Mouse (Mus musculus): ENCODE results near the gene Kcnj10. TPM values are rescaled to one million over a fixed set of nuclear protein-coding genes. Genes with fewer than 3 reads are reported as not detected.

Gene Kcnj10
- polyA plus RNA-seq, 1 experiment from 2014 or later: not detected

DNA sequence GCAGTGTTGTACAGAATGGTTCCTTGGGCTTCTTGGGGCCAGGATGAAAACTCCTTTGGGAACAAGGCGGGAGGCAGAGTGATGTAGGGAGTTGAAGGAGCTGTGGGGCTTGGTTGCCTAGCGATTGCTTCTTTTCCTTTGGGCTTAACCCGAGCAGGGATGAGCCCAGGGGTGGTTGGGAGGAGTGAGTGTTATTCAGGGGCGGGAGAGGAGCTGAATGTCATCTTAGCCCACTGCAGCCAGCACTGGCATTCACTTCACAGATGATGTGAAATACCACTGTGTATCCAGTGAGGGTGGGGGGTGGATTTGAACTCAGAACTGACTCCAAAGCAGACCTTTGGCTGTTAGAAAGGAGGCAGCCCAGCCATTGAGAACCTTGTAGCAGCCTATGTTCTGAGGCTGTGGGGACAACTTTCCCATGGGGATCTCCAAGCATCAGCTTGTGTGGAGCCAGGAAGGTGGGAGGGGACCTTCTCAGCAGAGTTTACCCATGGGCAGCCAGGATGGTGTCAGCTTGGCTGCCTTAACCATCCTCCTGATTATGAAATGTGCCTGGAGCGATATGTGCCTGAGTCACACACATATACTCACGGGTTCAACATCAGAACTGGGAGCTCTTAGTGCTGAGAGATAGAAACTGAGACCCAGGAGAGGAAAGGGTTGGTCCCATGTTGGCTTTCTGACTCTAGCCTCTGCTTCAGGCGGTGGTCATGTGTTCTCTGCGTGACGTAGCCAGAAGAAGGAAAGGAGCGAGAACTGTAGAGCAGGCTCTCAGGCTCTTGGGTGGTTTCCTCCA, 27.2 kb upstream of the Kcnj10 start:
- H3K36me3 ChIP-seq (ENCODE audit: control insufficient read depth, insufficient read depth, low read length): peaks cover 8% of the 10 kb centered on the region; the same call in 1 of the 2 replicates
- WGBS: 81% methylated on average over 10 of the region's 10 CpGs
- no peak overlapping the region for H3K9ac ChIP-seq (ENCODE audit: low read length)
- H3K27me3 ChIP-seq (ENCODE audit: control insufficient read depth, insufficient read depth, low read length): no peaks in the 10 kb centered on the region
- peaks cover 13% of the 10 kb centered on the region in 2 experiments for H3K4me1 ChIP-seq (ENCODE audit: control insufficient read depth in 2 of 2, insufficient read depth in 2 of 2, low read length in 2 of 2)
- no peak for ATAC-seq (ENCODE audit: insufficient number of reproducible peaks, insufficient read depth, low FRiP score, low read depth)
- H3K4me3 ChIP-seq (ENCODE audit: control insufficient read depth in 1 of 2, insufficient read depth in 1 of 2, low read depth in 1 of 2, low read length in 2 of 2): no peak overlapping the region
- H3K27ac ChIP-seq (replicated peaks in 1 of 2; ENCODE audit: control insufficient read depth in 1 of 2, insufficient read depth in 1 of 2, low read depth in 2 of 2, low read length in 2 of 2): no peak overlapping the region
- H3K9me3 ChIP-seq (ENCODE audit: control insufficient read depth, low read length): no peaks in the 10 kb centered on the region
- peak overlapping the region; percentile 70; the same call in 1 of the 2 replicates for H3K4me2 ChIP-seq (ENCODE audit: low read length)

DNA sequence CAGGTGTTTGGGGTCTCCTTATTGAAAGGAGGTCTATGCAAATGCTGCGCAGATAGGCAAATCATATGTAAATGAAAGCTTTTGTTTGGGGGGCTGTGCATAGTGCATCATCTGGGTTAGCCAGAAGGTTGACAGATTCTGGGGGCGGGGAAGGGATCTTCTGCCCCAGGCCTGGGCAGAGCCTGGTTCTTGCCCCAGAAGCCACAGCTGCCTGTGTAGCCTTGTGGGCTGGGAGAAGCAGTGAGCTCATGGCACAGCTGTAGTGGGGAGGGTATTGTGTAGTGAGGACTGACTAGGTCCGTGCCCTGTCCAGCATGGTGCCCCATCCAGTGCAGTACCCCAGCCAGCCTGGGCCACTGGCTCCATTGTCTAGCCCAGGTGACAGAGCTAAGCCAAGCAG, 26.1 kb upstream of the Kcnj10 start:
- WGBS: 80% methylated on average over 3 of the region's 3 CpGs
- Histone ChIP-seq H3K9me3 (ENCODE audit: control insufficient read depth, low read length) (no peaks in the 10 kb centered on the region), H3K27me3 (ENCODE audit: control insufficient read depth, insufficient read depth, low read length) (no peaks in the 10 kb centered on the region), H3K4me3 (ENCODE audit: control insufficient read depth in 1 of 2, insufficient read depth in 1 of 2, low read depth in 1 of 2, low read length in 2 of 2) (no peak overlapping the region), H3K36me3 (ENCODE audit: control insufficient read depth, insufficient read depth, low read length) (peaks cover 8% of the 10 kb centered on the region; the same call in 1 of the 2 replicates), H3K4me1 (ENCODE audit: control insufficient read depth in 2 of 2, insufficient read depth in 2 of 2, low read length in 2 of 2) (peaks cover 11 to 13% of the 10 kb centered on the region in 2 experiments), H3K9ac (ENCODE audit: low read length) (no peak overlapping the region), H3K27ac (replicated peaks in 1 of 2; ENCODE audit: control insufficient read depth in 1 of 2, insufficient read depth in 1 of 2, low read depth in 2 of 2, low read length in 2 of 2) (no peak overlapping the region), H3K4me2 (ENCODE audit: low read length) (no peak overlapping the region)
- no peak for ATAC-seq (ENCODE audit: insufficient number of reproducible peaks, insufficient read depth, low FRiP score, low read depth)

DNA sequence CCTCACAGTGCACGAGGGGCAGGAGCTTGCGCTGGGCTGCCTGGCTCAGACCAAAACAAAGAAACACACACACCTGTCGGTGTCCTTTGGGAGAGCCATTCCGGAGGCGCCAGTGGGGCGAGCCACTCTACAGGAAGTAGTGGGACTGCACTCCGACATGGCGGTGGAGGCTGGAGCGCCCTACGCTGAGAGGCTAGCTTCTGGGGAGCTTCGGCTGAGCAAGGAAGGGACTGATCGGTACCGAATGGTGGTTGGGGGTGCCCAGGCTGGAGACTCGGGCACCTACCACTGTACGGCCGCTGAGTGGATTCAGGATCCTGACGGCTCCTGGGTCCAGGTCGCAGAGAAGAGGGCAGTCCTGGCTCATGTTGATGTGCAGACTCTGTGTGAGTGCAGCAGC, 23.6 kb upstream of the Kcnj10 start:
- 58% methylated on average over 18 of the region's 18 CpGs for WGBS
- Histone ChIP-seq H3K27me3 (ENCODE audit: control insufficient read depth, insufficient read depth, low read length) (peaks cover 4% of the 10 kb centered on the region; the same call in 1 of the 2 replicates), H3K9me3 (ENCODE audit: control insufficient read depth, low read length) (no peaks in the 10 kb centered on the region), H3K4me3 (ENCODE audit: control insufficient read depth in 1 of 2, insufficient read depth in 1 of 2, low read depth in 1 of 2, low read length in 2 of 2) (no peak overlapping the region), H3K27ac (replicated peaks in 1 of 2; ENCODE audit: control insufficient read depth in 1 of 2, insufficient read depth in 1 of 2, low read depth in 2 of 2, low read length in 2 of 2) (no peak overlapping the region), H3K4me1 (ENCODE audit: control insufficient read depth in 2 of 2, insufficient read depth in 2 of 2, low read length in 2 of 2) (peaks cover 7 to 8% of the 10 kb centered on the region in 2 experiments), H3K36me3 (ENCODE audit: control insufficient read depth, insufficient read depth, low read length) (peaks cover 14% of the 10 kb centered on the region; the same call in 1 of the 2 replicates), H3K4me2 (ENCODE audit: low read length) (no peak overlapping the region), H3K9ac (ENCODE audit: low read length) (no peak overlapping the region)
- no peak for ATAC-seq (ENCODE audit: insufficient number of reproducible peaks, insufficient read depth, low FRiP score, low read depth)

DNA sequence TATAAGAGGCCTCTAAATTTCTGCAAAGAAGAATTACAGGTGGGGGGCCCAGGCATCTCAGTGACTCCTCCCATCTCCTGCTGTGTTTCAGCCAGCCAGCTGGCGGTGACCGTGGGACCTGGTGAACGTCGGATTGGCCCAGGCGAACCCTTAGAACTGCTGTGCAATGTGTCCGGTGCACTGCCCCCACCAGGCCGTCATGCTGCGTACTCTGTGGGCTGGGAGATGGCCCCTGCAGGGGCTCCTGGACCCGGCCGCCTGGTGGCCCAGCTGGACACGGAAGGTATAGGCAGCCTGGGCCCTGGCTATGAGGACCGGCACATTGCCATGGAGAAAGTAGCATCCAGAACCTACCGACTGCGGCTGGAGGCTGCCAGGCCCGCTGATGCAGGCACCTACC, 23.1 kb upstream of the Kcnj10 start:
- Histone ChIP-seq H3K27ac (replicated peaks in 1 of 2; ENCODE audit: control insufficient read depth in 1 of 2, insufficient read depth in 1 of 2, low read depth in 2 of 2, low read length in 2 of 2) (no peak overlapping the region), H3K4me3 (ENCODE audit: control insufficient read depth in 1 of 2, insufficient read depth in 1 of 2, low read depth in 1 of 2, low read length in 2 of 2) (no peak overlapping the region), H3K4me1 (ENCODE audit: control insufficient read depth in 2 of 2, insufficient read depth in 2 of 2, low read length in 2 of 2) (peaks cover 3 to 5% of the 10 kb centered on the region in 2 experiments), H3K9ac (ENCODE audit: low read length) (no peak overlapping the region), H3K27me3 (ENCODE audit: control insufficient read depth, insufficient read depth, low read length) (peaks cover 8% of the 10 kb centered on the region), H3K4me2 (ENCODE audit: low read length) (no peak overlapping the region), H3K9me3 (ENCODE audit: control insufficient read depth, low read length) (no peaks in the 10 kb centered on the region), H3K36me3 (ENCODE audit: control insufficient read depth, insufficient read depth, low read length) (peaks cover 14% of the 10 kb centered on the region; the same call in 1 of the 2 replicates)
- no peak for ATAC-seq (ENCODE audit: insufficient number of reproducible peaks, insufficient read depth, low FRiP score, low read depth)
- 60% methylated on average over 15 of the region's 15 CpGs for WGBS

DNA sequence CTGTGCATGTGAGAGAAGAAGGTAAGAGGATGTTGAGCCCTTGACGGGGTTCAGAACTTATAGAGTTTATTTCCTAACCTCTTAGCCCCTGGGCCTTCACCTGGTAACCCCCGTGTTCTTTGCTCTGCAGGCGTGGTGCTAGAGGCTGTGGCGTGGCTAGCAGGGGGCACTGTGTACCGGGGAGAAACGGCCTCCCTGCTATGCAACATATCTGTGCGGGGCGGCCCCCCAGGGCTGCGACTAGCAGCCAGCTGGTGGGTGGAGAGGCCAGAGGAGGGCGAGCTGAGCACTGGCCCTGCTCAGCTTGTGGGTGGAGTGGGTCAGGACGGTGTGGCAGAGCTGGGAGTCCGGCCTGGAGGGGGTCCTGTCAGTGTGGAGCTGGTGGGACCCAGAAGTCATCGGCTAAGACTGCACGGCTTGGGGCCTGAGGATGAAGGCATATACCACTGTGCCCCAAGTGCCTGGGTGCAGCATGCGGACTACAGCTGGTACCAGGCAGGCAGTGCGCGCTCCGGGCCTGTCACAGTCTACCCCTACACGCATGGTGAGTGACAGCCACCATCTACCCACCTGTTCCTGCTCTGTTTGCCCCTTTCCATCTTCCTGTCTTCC, 22.5 kb upstream of the Kcnj10 start:
- no peak overlapping the region for H3K9ac ChIP-seq (ENCODE audit: low read length)
- ATAC-seq (ENCODE audit: insufficient number of reproducible peaks, insufficient read depth, low FRiP score, low read depth): no peak
- peaks cover 9% of the 10 kb centered on the region for H3K27me3 ChIP-seq (ENCODE audit: control insufficient read depth, insufficient read depth, low read length)
- peaks cover 14% of the 10 kb centered on the region; the same call in 1 of the 2 replicates for H3K36me3 ChIP-seq (ENCODE audit: control insufficient read depth, insufficient read depth, low read length)
- no peaks in the 10 kb centered on the region for H3K4me1 ChIP-seq (ENCODE audit: control insufficient read depth in 2 of 2, insufficient read depth in 2 of 2, low read length in 2 of 2)
- H3K27ac ChIP-seq (replicated peaks in 1 of 2; ENCODE audit: control insufficient read depth in 1 of 2, insufficient read depth in 1 of 2, low read depth in 2 of 2, low read length in 2 of 2): no peak overlapping the region
- 82% methylated on average over 19 of the region's 19 CpGs for WGBS
- no peak overlapping the region for H3K4me2 ChIP-seq (ENCODE audit: low read length)
- no peak overlapping the region for H3K4me3 ChIP-seq (ENCODE audit: control insufficient read depth in 1 of 2, insufficient read depth in 1 of 2, low read depth in 1 of 2, low read length in 2 of 2)
- no peaks in the 10 kb centered on the region for H3K9me3 ChIP-seq (ENCODE audit: control insufficient read depth, low read length)

DNA sequence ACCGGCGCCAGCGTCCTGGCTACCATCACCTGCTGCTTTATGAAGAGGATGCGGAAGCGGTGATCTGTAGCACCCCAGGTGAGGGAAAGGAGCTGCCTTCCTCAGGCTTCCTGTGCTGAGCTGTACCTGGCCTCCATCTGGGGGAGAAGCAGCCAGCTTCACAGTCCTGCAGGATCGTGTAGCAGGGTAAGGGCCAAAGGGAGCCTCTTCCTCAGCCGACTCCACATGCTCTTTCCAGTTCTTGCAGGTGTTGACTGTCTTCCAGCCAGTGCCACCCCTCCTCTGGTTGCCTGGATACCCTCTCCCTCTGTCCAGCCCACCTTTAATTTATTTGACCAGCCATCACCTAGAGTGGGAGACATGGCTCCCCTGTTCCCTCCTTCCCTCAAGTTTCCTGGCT, 21.7 kb upstream of the Kcnj10 start:
- Histone ChIP-seq H3K9me3 (ENCODE audit: control insufficient read depth, low read length) (no peaks in the 10 kb centered on the region), H3K36me3 (ENCODE audit: control insufficient read depth, insufficient read depth, low read length) (peaks cover 14% of the 10 kb centered on the region; the same call in 1 of the 2 replicates), H3K4me2 (ENCODE audit: low read length) (no peak overlapping the region), H3K4me3 (ENCODE audit: control insufficient read depth in 1 of 2, insufficient read depth in 1 of 2, low read depth in 1 of 2, low read length in 2 of 2) (no peak overlapping the region), H3K27me3 (ENCODE audit: control insufficient read depth, insufficient read depth, low read length) (peaks cover 9% of the 10 kb centered on the region), H3K27ac (replicated peaks in 1 of 2; ENCODE audit: control insufficient read depth in 1 of 2, insufficient read depth in 1 of 2, low read depth in 2 of 2, low read length in 2 of 2) (no peak overlapping the region), H3K9ac (ENCODE audit: low read length) (no peak overlapping the region), H3K4me1 (ENCODE audit: control insufficient read depth in 2 of 2, insufficient read depth in 2 of 2, low read length in 2 of 2) (no peaks in the 10 kb centered on the region)
- 78% methylated on average over 7 of the region's 7 CpGs for WGBS
- ATAC-seq (ENCODE audit: insufficient number of reproducible peaks, insufficient read depth, low FRiP score, low read depth): no peak

DNA sequence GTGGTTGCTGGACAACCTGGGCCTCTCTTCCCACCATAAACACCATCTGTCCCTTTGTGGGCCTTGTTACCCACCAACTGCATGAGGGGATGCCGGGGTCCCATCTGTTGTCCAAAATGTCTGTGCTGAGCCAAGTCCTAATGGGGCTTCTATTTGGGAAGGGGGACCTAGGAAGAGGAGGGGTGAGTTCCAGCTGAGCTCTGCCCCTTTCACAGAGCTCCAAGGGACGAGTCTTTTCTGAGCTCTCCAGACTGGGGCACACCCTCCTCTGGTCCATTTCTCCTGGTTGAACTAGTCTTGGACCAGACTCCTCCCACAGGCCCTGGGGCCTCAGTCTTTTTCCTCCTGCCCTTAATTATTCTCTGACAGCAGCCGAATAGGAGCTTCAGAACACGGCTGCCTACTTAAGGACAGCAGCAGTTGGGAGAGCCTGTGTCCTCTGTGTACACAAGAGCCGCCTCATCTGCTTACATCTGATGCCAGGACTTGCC, 21.0 kb upstream of the Kcnj10 start:
- WGBS: 66% methylated on average over 5 of the region's 5 CpGs
- no peak overlapping the region for H3K4me2 ChIP-seq (ENCODE audit: low read length)
- no peak for ATAC-seq (ENCODE audit: insufficient number of reproducible peaks, insufficient read depth, low FRiP score, low read depth)
- H3K4me3 ChIP-seq (ENCODE audit: control insufficient read depth in 1 of 2, insufficient read depth in 1 of 2, low read depth in 1 of 2, low read length in 2 of 2): no peak overlapping the region
- H3K27me3 ChIP-seq (ENCODE audit: control insufficient read depth, insufficient read depth, low read length): peaks cover 11% of the 10 kb centered on the region
- peaks cover 14% of the 10 kb centered on the region; the same call in 1 of the 2 replicates for H3K36me3 ChIP-seq (ENCODE audit: control insufficient read depth, insufficient read depth, low read length)
- no peak overlapping the region for H3K27ac ChIP-seq (replicated peaks in 1 of 2; ENCODE audit: control insufficient read depth in 1 of 2, insufficient read depth in 1 of 2, low read depth in 2 of 2, low read length in 2 of 2)
- no peaks in the 10 kb centered on the region for H3K9me3 ChIP-seq (ENCODE audit: control insufficient read depth, low read length)
- no peaks in the 10 kb centered on the region for H3K4me1 ChIP-seq (ENCODE audit: control insufficient read depth in 2 of 2, insufficient read depth in 2 of 2, low read length in 2 of 2)
- no peak overlapping the region for H3K9ac ChIP-seq (ENCODE audit: low read length)
